ENCODE assay signal across 8 mouse cellular contexts in the genomic region with DNA sequence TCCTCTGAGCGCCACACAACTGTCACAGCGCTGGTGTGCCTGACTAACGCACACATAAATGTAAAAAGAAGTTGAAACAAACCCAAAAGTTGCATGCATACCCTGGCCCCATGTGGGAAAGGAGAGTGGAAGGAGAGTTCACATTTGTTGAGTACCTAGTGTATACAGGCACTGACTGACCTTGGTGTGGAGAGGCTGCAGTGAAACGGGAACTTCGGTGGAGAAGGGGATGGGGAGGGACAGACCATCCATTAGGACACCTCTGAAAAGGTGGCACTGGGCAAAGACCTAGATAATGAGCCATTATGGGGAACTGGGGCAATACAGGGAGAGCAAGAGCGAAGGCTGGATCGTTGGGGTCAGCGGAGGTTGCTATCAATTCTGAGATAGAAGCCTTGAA. TPM values are rescaled to one million over a fixed set of nuclear protein-coding genes. Genes with fewer than 3 reads are reported as not detected.
DNase-seq lines count a peak whose midpoint lies in the region; ATAC-seq and TF ChIP-seq lines count a peak whose summit lies in the region.

No protein-coding gene starts in this region.

- no peak for ATAC-seq in hindbrain, embryonic 12.5 days (ENCODE audit: low FRiP score)
- no peak for ATAC-seq in liver, postnatal 0 days

- H3K4me1 ChIP-seq in heart, embryonic 10.5 days, result peaks cover 67% of the 10 kb centered on the region
- peaks cover 7 to 31% of the 10 kb centered on the region in 2 experiments; a peak in 3 of 4 replicates for H3K4me1 ChIP-seq in ES-E14 (ENCODE audit: control insufficient read depth in 2 of 2, insufficient read depth in 2 of 2, low read length in 2 of 2, poor library complexity in 1 of 2)
- peaks cover 25% of the 10 kb centered on the region for H3K4me1 ChIP-seq in hindbrain, embryonic 12.5 days
- peaks cover 55% of the 10 kb centered on the region for H3K4me1 ChIP-seq in liver, postnatal 0 days (ENCODE audit: insufficient read depth)

- H3K36me3 ChIP-seq in heart, embryonic 10.5 days, result peaks cover 4% of the 10 kb centered on the region; the same call in 1 of the 2 replicates
- H3K36me3 ChIP-seq in ES-E14 (ENCODE audit: control insufficient read depth, insufficient read depth, low read length, poor library complexity, severe bottlenecking), result peaks cover 6% of the 10 kb centered on the region; the same call in 1 of the 2 replicates
- H3K36me3 ChIP-seq in hindbrain, embryonic 12.5 days, result peaks cover 7% of the 10 kb centered on the region
- peaks cover 4% of the 10 kb centered on the region; the same call in 1 of the 2 replicates for H3K36me3 ChIP-seq in liver, postnatal 0 days (replicated peaks; ENCODE audit: insufficient read depth, low read length)

- H3K27ac ChIP-seq in heart, embryonic 10.5 days, result peak overlapping the region; percentile 90
- H3K27ac ChIP-seq in ES-E14 (ENCODE audit: insufficient read depth, low read depth, low read length, poor library complexity, severe bottlenecking), result no peak overlapping the region
- H3K27ac ChIP-seq in hindbrain, embryonic 12.5 days, result no peak overlapping the region
- no peak overlapping the region for H3K27ac ChIP-seq in liver, postnatal 0 days (ENCODE audit: low read depth)

- TF ChIP-seq CTCF in liver, postnatal 0 days (IDR thresholded peaks at IDR 0.05; ENCODE audit: low read depth), result no peak

- no peak for DNase-seq in heart, embryonic 10.5 days (ENCODE audit: low spot score)
- no peak for DNase-seq in heart, adult 18-20 months
- no peak for DNase-seq in ES-E14 (ENCODE audit: low read depth, low spot score)
- no peak for DNase-seq in liver, postnatal 0 days
- no peak for DNase-seq in cerebellum, postnatal 36 days
- DNase-seq in frontal cortex, postnatal 36 days (ENCODE audit: low spot score in 2 of 2), result no peak
- DNase-seq in urinary bladder, postnatal 25 days (ENCODE audit: low spot score), result no peak

- in situ Hi-C loops in ES-E14 (cut with MboI; ENCODE audit: low sequenced_read_pairs in 2 of 2, unreplicated experiment in 2 of 2), result no loop called here

- peaks cover 13% of the 10 kb centered on the region for H3K27me3 ChIP-seq in heart, embryonic 10.5 days (ENCODE audit: insufficient read depth, poor library complexity, severe bottlenecking)
- peaks cover 20% of the 10 kb centered on the region for H3K27me3 ChIP-seq in hindbrain, embryonic 12.5 days
- no peaks in the 10 kb centered on the region for H3K27me3 ChIP-seq in liver, postnatal 0 days (ENCODE audit: insufficient read depth, low read length)

- no peaks in the 10 kb centered on the region for H3K9me3 ChIP-seq in heart, embryonic 10.5 days
- H3K9me3 ChIP-seq in ES-E14 (ENCODE audit: control insufficient read depth, insufficient read depth, low read depth, low read length), result no peaks in the 10 kb centered on the region
- no peaks in the 10 kb centered on the region for H3K9me3 ChIP-seq in hindbrain, embryonic 12.5 days (replicated peaks)
- no peaks in the 10 kb centered on the region for H3K9me3 ChIP-seq in liver, postnatal 0 days (ENCODE audit: low read length)

- H3K4me2 ChIP-seq in hindbrain, embryonic 12.5 days (replicated peaks), result peak overlapping the region; percentile 75
- peak overlapping the region; percentile 76 for H3K4me2 ChIP-seq in liver, postnatal 0 days (ENCODE audit: low read depth, low read length)

- 67% methylated on average over 8 of the region's 8 CpGs for WGBS in heart, embryonic 10.5 days
- WGBS in hindbrain, embryonic 12.5 days, result 80% methylated on average over 8 of the region's 8 CpGs
- 65% methylated on average over 8 of the region's 8 CpGs for WGBS in liver, postnatal 0 days (ENCODE audit: insufficient replicate concordance)

- TF ChIP-seq EP300 in liver, postnatal 0 days (IDR thresholded peaks at IDR 0.05; ENCODE audit: low read depth), result no peak

- H3K9ac ChIP-seq in ES-E14 (ENCODE audit: insufficient read depth, low read depth, low read length, poor library complexity, severe bottlenecking), result no peak overlapping the region
- H3K9ac ChIP-seq in hindbrain, embryonic 12.5 days, result no peak overlapping the region
- no peak overlapping the region for H3K9ac ChIP-seq in liver, postnatal 0 days (replicated peaks)

- peak overlapping the region; percentile 67 for H3K4me3 ChIP-seq in heart, embryonic 10.5 days
- peak overlapping the region; percentile 64 to 88 for H3K4me3 ChIP-seq in ES-E14 (ENCODE audit: insufficient read depth in 1 of 2, low read depth in 1 of 2, low read length in 2 of 2, poor library complexity in 1 of 2, severe bottlenecking in 1 of 2)
- no peak overlapping the region for H3K4me3 ChIP-seq in hindbrain, embryonic 12.5 days
- H3K4me3 ChIP-seq in liver, postnatal 0 days (ENCODE audit: low read depth, low read length), result peak overlapping the region; percentile 32

TF ChIP-seq in ES-E14, 5 proteins besides CTCF, POLR2A, EP300 and RAD21:
- no peak for TF ChIP-seq HCFC1 (IDR thresholded peaks at IDR 0.05; ENCODE audit: borderline replicate concordance, insufficient read depth, low read length)

RNA-seq across cellular contexts. Expression of gene Maff, which starts 10.1 kb away (rescaled TPM):
- 1.6 and 2.0 TPM in 2 replicates for polyA plus RNA-seq in heart, embryonic 10.5 days (2016; fragmentation: Nextera tagmentation; extraction: Ambion mirVana)
- 10 to 100 TPM; 12.8 to 17.6 TPM for total RNA-seq in heart, adult 18-20 months (2021)
- total RNA-seq in ES-E14 (2012; rRNA removed), result 9.7 and 13.2 TPM in 2 replicates
- 1.4 and 1.5 TPM in 2 replicates for polyA plus RNA-seq in hindbrain, embryonic 12.5 days (2016; fragmentation: Nextera tagmentation; extraction: Ambion mirVana)
- 0.94 and 1.1 TPM in 2 replicates for polyA plus RNA-seq in liver, postnatal 0 days (2015; fragmentation: Nextera tagmentation; extraction: Ambion mirVana)

RNA-seq across cellular contexts. Expression of gene Pla2g6, which starts 28.3 kb away (rescaled TPM):
- 17.2 and 17.3 TPM in 2 replicates for polyA plus RNA-seq in heart, embryonic 10.5 days (2016; fragmentation: Nextera tagmentation; extraction: Ambion mirVana)
- total RNA-seq in heart, adult 18-20 months (2021), result 10 to 100 TPM in 1 of 2 experiments, 1 to 10 TPM in 1; 9.4 to 11.3 TPM
- total RNA-seq in ES-E14 (2012; rRNA removed), result 59.2 and 80.9 TPM in 2 replicates
- polyA plus RNA-seq in hindbrain, embryonic 12.5 days (2016; fragmentation: Nextera tagmentation; extraction: Ambion mirVana), result 36.5 and 38.9 TPM in 2 replicates
- polyA plus RNA-seq in liver, postnatal 0 days (2015; fragmentation: Nextera tagmentation; extraction: Ambion mirVana), result 18.5 and 18.8 TPM in 2 replicates

RNA-seq across cellular contexts. Expression of gene Tmem184b, which starts 46.9 kb away (rescaled TPM):
- polyA plus RNA-seq in heart, embryonic 10.5 days (2016; fragmentation: Nextera tagmentation; extraction: Ambion mirVana), result 67.7 and 76.3 TPM in 2 replicates
- 10 to 100 TPM; 34.8 to 36.7 TPM for total RNA-seq in heart, adult 18-20 months (2021)
- total RNA-seq in ES-E14 (2012; rRNA removed), result 40.6 and 51.7 TPM in 2 replicates
- polyA plus RNA-seq in hindbrain, embryonic 12.5 days (2016; fragmentation: Nextera tagmentation; extraction: Ambion mirVana), result 46.2 and 52.0 TPM in 2 replicates
- 6.6 and 8.4 TPM in 2 replicates for polyA plus RNA-seq in liver, postnatal 0 days (2015; fragmentation: Nextera tagmentation; extraction: Ambion mirVana)
